ENCODE assay signal across 8 mouse cellular contexts in the genomic region with DNA sequence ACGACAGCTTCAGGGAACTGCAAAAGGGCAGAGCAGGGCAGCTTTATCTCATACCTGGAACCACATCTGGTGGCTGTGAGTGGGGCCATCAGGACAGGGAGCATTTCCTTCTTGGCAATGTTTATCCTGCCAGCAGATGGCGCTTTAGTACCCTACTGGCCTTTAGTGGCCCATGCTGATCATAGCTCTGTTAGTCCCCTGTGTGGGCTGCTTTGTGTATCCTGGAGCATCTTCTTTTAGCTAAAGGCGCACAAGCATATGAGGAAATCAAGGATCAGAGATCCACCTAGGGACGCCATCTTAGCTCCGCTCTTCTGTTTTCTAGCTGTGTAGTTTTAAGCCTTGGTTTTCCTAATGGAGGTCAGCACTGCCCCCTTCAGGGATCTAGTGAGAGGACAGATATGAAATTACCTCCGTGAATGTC. TPM values are rescaled to one million over a fixed set of nuclear protein-coding genes. Genes with fewer than 3 reads are reported as not detected.
A peak's percentile ranks its signal among the peaks of the same experiment; 100 is the strongest.
DNase-seq lines count a peak whose midpoint lies in the region; ATAC-seq and TF ChIP-seq lines count a peak whose summit lies in the region.

No protein-coding gene starts in this region.

- no peaks in the 10 kb centered on the region for H3K27me3 ChIP-seq in forebrain, embryonic 14.5 days (replicated peaks; ENCODE audit: control insufficient read depth, insufficient read depth, low read length)
- H3K27me3 ChIP-seq in forebrain, embryonic 12.5 days: no peaks in the 10 kb centered on the region
- H3K27me3 ChIP-seq in kidney, postnatal 0 days (ENCODE audit: insufficient read depth, low read length): no peaks in the 10 kb centered on the region

- DNase-seq in forebrain, embryonic 14.5 days (ENCODE audit: low spot score): peak; percentile 54
- peak; percentile 57 for DNase-seq in urinary bladder, postnatal 14 days (ENCODE audit: low spot score)
- DNase-seq in urinary bladder, postnatal 10 days (ENCODE audit: low spot score): no peak
- peak; percentile 83 for DNase-seq in embryo, embryonic 10.5 days (ENCODE audit: low spot score)
- DNase-seq in kidney, postnatal 0 days (ENCODE audit: low spot score): peak; percentile 65
- no peak for DNase-seq in ovary, postnatal 14 days (ENCODE audit: low spot score)

- no peak overlapping the region for H3K27ac ChIP-seq in forebrain, embryonic 14.5 days (ENCODE audit: low read depth, low read length)
- H3K27ac ChIP-seq in forebrain, embryonic 12.5 days: no peak overlapping the region
- H3K27ac ChIP-seq in kidney, postnatal 0 days: no peak overlapping the region

- no peaks in the 10 kb centered on the region for H3K36me3 ChIP-seq in forebrain, embryonic 14.5 days (ENCODE audit: control insufficient read depth, insufficient read depth, low read length)
- H3K36me3 ChIP-seq in forebrain, embryonic 12.5 days (replicated peaks): no peaks in the 10 kb centered on the region
- no peaks in the 10 kb centered on the region for H3K36me3 ChIP-seq in kidney, postnatal 0 days (ENCODE audit: insufficient read depth, low read length)

- H3K4me2 ChIP-seq in forebrain, embryonic 14.5 days (ENCODE audit: low read length): no peak overlapping the region
- H3K4me2 ChIP-seq in forebrain, embryonic 12.5 days: no peak overlapping the region
- no peak overlapping the region for H3K4me2 ChIP-seq in kidney, postnatal 0 days (ENCODE audit: low read length)

- H3K9ac ChIP-seq in forebrain, embryonic 14.5 days (ENCODE audit: low read length): no peak overlapping the region
- no peak overlapping the region for H3K9ac ChIP-seq in forebrain, embryonic 12.5 days
- no peak overlapping the region for H3K9ac ChIP-seq in kidney, postnatal 0 days (ENCODE audit: low read depth, low read length)

- TF ChIP-seq CTCF in kidney, postnatal 0 days (IDR thresholded peaks at IDR 0.05; ENCODE audit: low read depth): peak; percentile 77

- ATAC-seq in forebrain, embryonic 14.5 days: no peak
- ATAC-seq in forebrain, embryonic 12.5 days (ENCODE audit: low FRiP score): no peak
- ATAC-seq in kidney, postnatal 0 days (replicated peaks; ENCODE audit: low FRiP score, low read depth): 0 out of 2 replicates have a peak, but pooled peaks have one; percentile 30
- ATAC-seq in megakaryocyte progenitor cell, adult 5-6 weeks (replicated peaks; ENCODE audit: poor library complexity): peak; percentile 85

- WGBS in forebrain, embryonic 14.5 days: 27% methylated on average over 6 of the region's 6 CpGs
- 31% methylated on average over 6 of the region's 6 CpGs for WGBS in forebrain, embryonic 12.5 days
- 36% methylated on average over 6 of the region's 6 CpGs for WGBS in kidney, postnatal 0 days

- H3K4me1 ChIP-seq in forebrain, embryonic 14.5 days (ENCODE audit: control insufficient read depth, insufficient read depth, low read length): peaks cover 3% of the 10 kb centered on the region; the same call in 1 of the 2 replicates
- H3K4me1 ChIP-seq in forebrain, embryonic 12.5 days: peaks cover 13% of the 10 kb centered on the region
- no peaks in the 10 kb centered on the region for H3K4me1 ChIP-seq in kidney, postnatal 0 days (replicated peaks; ENCODE audit: insufficient read depth, low read length)

- no peak overlapping the region for H3K4me3 ChIP-seq in forebrain, embryonic 14.5 days (ENCODE audit: low read depth, low read length)
- H3K4me3 ChIP-seq in forebrain, embryonic 12.5 days (replicated peaks): no peak overlapping the region
- H3K4me3 ChIP-seq in kidney, postnatal 0 days (replicated peaks; ENCODE audit: low read depth, low read length): no peak overlapping the region

- H3K9me3 ChIP-seq in forebrain, embryonic 14.5 days (replicated peaks; ENCODE audit: control insufficient read depth, low read length): no peaks in the 10 kb centered on the region
- no peaks in the 10 kb centered on the region for H3K9me3 ChIP-seq in forebrain, embryonic 12.5 days
- no peaks in the 10 kb centered on the region for H3K9me3 ChIP-seq in kidney, postnatal 0 days (replicated peaks; ENCODE audit: low read length)

RNA-seq across cellular contexts. Expression of a gene that starts 11.0 kb away (rescaled TPM):
- polyA plus RNA-seq in forebrain, embryonic 14.5 days (2014; fragmentation: Nextera tagmentation; extraction: Ambion mirVana): 0.37 and 0.62 TPM in 2 replicates
- polyA plus RNA-seq in forebrain, embryonic 12.5 days (2016; fragmentation: Nextera tagmentation; extraction: Ambion mirVana): 1.5 TPM in 2 replicates
- polyA plus RNA-seq in kidney, postnatal 0 days (2015; fragmentation: Nextera tagmentation; extraction: Ambion mirVana): 2.0 and 5.7 TPM in 2 replicates
- not detected in 2 replicates for total RNA-seq in megakaryocyte progenitor cell, adult 5-6 weeks (2015)
- total RNA-seq in megakaryocyte progenitor cell, adult 5-6 weeks (2017): not detected in 2 replicates

RNA-seq across cellular contexts. Expression of a gene that starts 28.8 kb away (rescaled TPM):
- polyA plus RNA-seq in forebrain, embryonic 14.5 days (2014; fragmentation: Nextera tagmentation; extraction: Ambion mirVana): 0.19 and 0.24 TPM in 2 replicates
- 0.84 and 0.87 TPM in 2 replicates for polyA plus RNA-seq in forebrain, embryonic 12.5 days (2016; fragmentation: Nextera tagmentation; extraction: Ambion mirVana)
- 28.4 and 33.2 TPM in 2 replicates for polyA plus RNA-seq in kidney, postnatal 0 days (2015; fragmentation: Nextera tagmentation; extraction: Ambion mirVana)
- not detected in 2 replicates for total RNA-seq in megakaryocyte progenitor cell, adult 5-6 weeks (2015)
- not detected in 2 replicates for total RNA-seq in megakaryocyte progenitor cell, adult 5-6 weeks (2017)

Comparison
In these comparisons a context has a peak if more than half of its experiments do, and no peak if none do; other contexts are left out.
1. DNase-seq: peak in forebrain, embryonic 14.5 days (single experiment), urinary bladder, postnatal 14 days (single experiment), embryo, embryonic 10.5 days (single experiment) and kidney, postnatal 0 days (single experiment); none in urinary bladder, postnatal 10 days (single experiment) and ovary, postnatal 14 days (single experiment).
2. ATAC-seq: peak in kidney, postnatal 0 days (single experiment) and megakaryocyte progenitor cell, adult 5-6 weeks (single experiment); none in forebrain, embryonic 14.5 days (single experiment) and forebrain, embryonic 12.5 days (single experiment).
3. RNA of a gene that starts 28.8 kb away (polyA plus RNA-seq): 28.4 to 33.2 TPM in kidney, postnatal 0 days; 0.84 to 0.87 TPM in forebrain, embryonic 12.5 days and 0.19 to 0.24 TPM in forebrain, embryonic 14.5 days; every median in the first group is over 10 times any median in the second.